Mouse (Mus musculus): ENCODE measurements around the gene Ywhag. TPM values are rescaled to one million over a fixed set of nuclear protein-coding genes. Genes with fewer than 3 reads are reported as not detected.

Ywhag gene
- polyA plus RNA-seq, 1 experiment from 2014 or later = 149 TPM

- Histone ChIP-seq H3K27ac (replicated peaks) (no peak overlapping the region), H3K36me3 (no peaks in the 10 kb centered on the region), H3K4me1 (peaks cover 18% of the 10 kb centered on the region), H3K9me3 (replicated peaks) (no peaks in the 10 kb centered on the region), H3K9ac (peak overlapping the region; percentile 35), H3K4me2 (replicated peaks) (peak overlapping the region; percentile 95), H3K4me3 (replicated peaks) (peak overlapping the region; percentile 52), H3K27me3 (peaks cover 67% of the 10 kb centered on the region)
- 1% methylated on average over 73 of the region's 89 CpGs for WGBS
- peak; percentile 39; the same call in 1 of the 2 replicates for ATAC-seq (ENCODE audit: insufficient number of reproducible peaks, low FRiP score, low TSS enrichment, low read depth)
Measured at GRCm38 (mm10) chr5:135867637-135868593, 66.5 kb downstream of the Ywhag start.

GRCm38 (mm10) chr5:135866662-135867061 lies 67.8 kb downstream of the Ywhag start:
- Histone ChIP-seq H3K9me3 (replicated peaks) (no peaks in the 10 kb centered on the region), H3K36me3 (no peaks in the 10 kb centered on the region), H3K9ac (no peak overlapping the region), H3K27ac (replicated peaks) (no peak overlapping the region), H3K4me2 (replicated peaks) (no peak overlapping the region), H3K27me3 (peaks cover 79% of the 10 kb centered on the region), H3K4me3 (replicated peaks) (no peak overlapping the region), H3K4me1 (peaks cover 18% of the 10 kb centered on the region)
- ATAC-seq (ENCODE audit: insufficient number of reproducible peaks, low FRiP score, low TSS enrichment, low read depth) = no peak
- WGBS = 38% methylated on average over 8 of the region's 8 CpGs

Other genes with a start within 250 kb of the Ywhag start
- gene Tmem120a, start 190.2 kb downstream of the Ywhag start, polyA plus RNA-seq (2015; fragmentation: Nextera tagmentation; extraction: Ambion mirVana) = 38.7 and 42.7 TPM in 2 replicates
- 1.9 and 3.1 TPM in 2 replicates for gene Styxl1, start 156.2 kb downstream of the Ywhag start, polyA plus RNA-seq (2015; fragmentation: Nextera tagmentation; extraction: Ambion mirVana)
- 475 and 482 TPM in 2 replicates for gene Mdh2, start 156.1 kb downstream of the Ywhag start, polyA plus RNA-seq (2015; fragmentation: Nextera tagmentation; extraction: Ambion mirVana)
- 0.83 and 1.1 TPM in 2 replicates for gene Srrm3, start 127.7 kb downstream of the Ywhag start, polyA plus RNA-seq (2015; fragmentation: Nextera tagmentation; extraction: Ambion mirVana)
- gene Hspb1, start 46.7 kb downstream of the Ywhag start, polyA plus RNA-seq (2015; fragmentation: Nextera tagmentation; extraction: Ambion mirVana) = 803 and 821 TPM in 2 replicates
- 2.8 and 3.4 TPM in 2 replicates for gene Ssc4d, start 39.9 kb upstream of the Ywhag start, polyA plus RNA-seq (2015; fragmentation: Nextera tagmentation; extraction: Ambion mirVana)
- gene Zp3, start 45.5 kb upstream of the Ywhag start, polyA plus RNA-seq (2015; fragmentation: Nextera tagmentation; extraction: Ambion mirVana) = 0.40 and 0.83 TPM in 2 replicates
- gene Dtx2, start 60.2 kb upstream of the Ywhag start, polyA plus RNA-seq (2015; fragmentation: Nextera tagmentation; extraction: Ambion mirVana) = 35.0 and 36.5 TPM in 2 replicates
- 4.0 and 5.4 TPM in 2 replicates for gene Upk3b, start 103.9 kb upstream of the Ywhag start, polyA plus RNA-seq (2015; fragmentation: Nextera tagmentation; extraction: Ambion mirVana)
- 41.7 and 48.4 TPM in 2 replicates for gene Upk3bl, start 119.9 kb upstream of the Ywhag start, polyA plus RNA-seq (2015; fragmentation: Nextera tagmentation; extraction: Ambion mirVana)
- gene Rasa4, start 149.3 kb upstream of the Ywhag start, polyA plus RNA-seq (2015; fragmentation: Nextera tagmentation; extraction: Ambion mirVana) = 13.4 and 13.6 TPM in 2 replicates
- gene Polr2j, start 182.0 kb upstream of the Ywhag start, polyA plus RNA-seq (2015; fragmentation: Nextera tagmentation; extraction: Ambion mirVana) = 205 and 222 TPM in 2 replicates
- gene Lrwd1, start 201.5 kb upstream of the Ywhag start, polyA plus RNA-seq (2015; fragmentation: Nextera tagmentation; extraction: Ambion mirVana) = 36.8 and 40.0 TPM in 2 replicates
- gene Alkbh4, start 201.5 kb upstream of the Ywhag start, polyA plus RNA-seq (2015; fragmentation: Nextera tagmentation; extraction: Ambion mirVana) = 21.6 and 22.7 TPM in 2 replicates
- 17.1 and 18.3 TPM in 2 replicates for gene Orai2, start 236.1 kb upstream of the Ywhag start, polyA plus RNA-seq (2015; fragmentation: Nextera tagmentation; extraction: Ambion mirVana)